In the genomic region with DNA sequence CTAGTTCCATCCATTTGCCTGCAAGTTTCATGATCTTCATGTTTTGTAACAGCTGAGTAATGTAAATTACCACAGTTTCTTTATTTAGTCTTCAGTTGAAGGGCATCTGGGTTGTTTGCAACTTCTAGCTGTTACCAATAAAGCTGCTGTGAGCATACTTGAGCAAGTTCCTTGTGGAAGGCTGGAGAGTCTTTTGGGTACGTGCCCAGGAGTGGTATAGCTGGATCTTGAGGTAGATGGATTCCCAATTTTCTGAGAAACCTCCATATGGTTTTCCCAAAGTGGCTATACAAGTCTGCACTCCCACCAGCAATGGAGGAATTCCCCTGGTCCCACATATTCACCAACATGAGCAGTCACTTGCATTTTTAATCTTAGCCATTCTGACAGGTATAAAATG, we compare ENCODE assay signal across 17 mouse cellular contexts. TPM values are rescaled to one million over a fixed set of nuclear protein-coding genes. Genes with fewer than 3 reads are reported as not detected.
DNase-seq lines count a peak whose midpoint lies in the region; ATAC-seq lines count a peak whose summit lies in the region.
"Had no signal": no experiment of that assay in that cellular context is flagged by ENCODE, and none has a peak within 500 bp of the region (broad histone marks: within the 10 kb centered on the region; RNA-seq: fewer than 3 reads in every experiment).

No protein-coding gene starts in this region.

- DNase-seq in frontal cortex, postnatal 25 days (ENCODE audit: low spot score in 2 of 2): no peak
- DNase-seq in right cerebral cortex, adult 18-20 months: peak; percentile 42
- DNase-seq in right cerebral cortex, postnatal 4 days: no peak
- DNase-seq: adrenal gland, adult 2 months; adrenal gland, postnatal 10 days; adrenal gland, postnatal 25 days; B cell, adult 2 months; cerebellum, adult 11-12 months; cerebellum, adult 2 months; cerebellum, adult 9-10 months; cerebellum, postnatal 10 days; cerebellum, postnatal 25 days; forebrain, postnatal 0 days had no signal

- peak; percentile 86 for ATAC-seq in frontal cortex, adult (ENCODE audit: low TSS enrichment)
- no peak for ATAC-seq in CD4-positive, CD25-positive, alpha-beta regulatory T cell, adult 4 months
- ATAC-seq: forebrain, embryonic 13.5 days; forebrain, embryonic 15.5 days; forebrain, postnatal 0 days had no signal

RNA-seq across cellular contexts. Expression of gene Diaph3, which starts 28.1 kb away (rescaled TPM):
- 1 to 10 TPM; 4.2 to 4.3 TPM for polyA plus RNA-seq in CD4-positive, CD25-positive, alpha-beta regulatory T cell, adult 4 months (2017; shearing (Covaris generic))
